Mouse (Mus musculus) embryonic fibroblast, embryonic 13.5 days (primary cell): ENCODE results near the gene Bhlhe40.

ENCODE experiments used
- CTCF ChIP-seq: IDR thresholded peaks from 2 replicates; pipeline ENCODE4 v1.5.1; 2011; ENCODE audit warnings: mild to moderate bottlenecking, control low read depth, low read length, moderate library complexity, borderline replicate concordance; ENCODE audit not compliant: insufficient read depth
- POLR2A ChIP-seq: IDR thresholded peaks from 2 replicates; pipeline ENCODE4 v1.6.1; 2011; ENCODE audit warnings: low read depth, mild to moderate bottlenecking, control low read depth, low read length, moderate library complexity

DNA sequence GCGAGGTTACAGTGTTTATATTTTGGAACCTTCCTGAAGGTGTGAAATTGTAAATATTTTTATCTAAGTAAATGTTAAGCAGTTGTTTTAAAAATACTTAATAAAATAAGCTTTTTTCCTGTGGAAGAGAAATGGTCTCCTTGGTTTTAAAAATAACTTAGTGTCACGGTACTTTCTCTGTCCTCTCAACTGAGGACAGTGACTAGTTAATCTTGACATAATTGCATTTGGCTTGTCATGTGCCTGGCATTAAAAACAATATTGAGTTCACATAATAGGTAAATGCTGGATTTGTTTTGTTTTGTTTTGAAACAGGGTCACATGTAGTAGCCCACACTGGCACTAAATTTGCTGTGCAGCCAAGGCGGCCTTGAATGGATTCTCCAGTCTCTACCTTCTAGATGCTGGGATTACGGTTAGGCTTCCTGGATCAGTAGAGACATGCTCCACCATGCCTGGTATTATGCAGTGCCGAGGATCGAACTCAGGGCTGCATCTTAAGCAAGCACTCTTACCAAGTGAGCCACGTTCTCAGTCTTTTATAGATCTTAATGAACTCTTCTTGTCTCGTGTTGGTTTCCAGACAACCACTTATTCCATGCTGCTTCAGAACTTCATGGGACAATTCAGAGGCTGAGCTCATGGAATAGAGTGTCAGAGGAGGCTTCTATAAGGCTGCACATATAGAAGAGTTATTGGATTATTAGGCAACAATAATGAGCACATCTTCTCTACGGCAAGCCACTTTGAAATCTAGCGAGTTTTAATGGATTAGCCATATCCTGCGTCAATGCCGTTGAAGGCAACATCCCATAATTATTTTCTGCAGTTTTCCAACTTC is 6.4 kb downstream of the Bhlhe40 start:
- TF ChIP-seq CTCF (no peak), POLR2A (no peak)
